Mouse (Mus musculus): ENCODE data around the gene Prdm13.

DNA sequence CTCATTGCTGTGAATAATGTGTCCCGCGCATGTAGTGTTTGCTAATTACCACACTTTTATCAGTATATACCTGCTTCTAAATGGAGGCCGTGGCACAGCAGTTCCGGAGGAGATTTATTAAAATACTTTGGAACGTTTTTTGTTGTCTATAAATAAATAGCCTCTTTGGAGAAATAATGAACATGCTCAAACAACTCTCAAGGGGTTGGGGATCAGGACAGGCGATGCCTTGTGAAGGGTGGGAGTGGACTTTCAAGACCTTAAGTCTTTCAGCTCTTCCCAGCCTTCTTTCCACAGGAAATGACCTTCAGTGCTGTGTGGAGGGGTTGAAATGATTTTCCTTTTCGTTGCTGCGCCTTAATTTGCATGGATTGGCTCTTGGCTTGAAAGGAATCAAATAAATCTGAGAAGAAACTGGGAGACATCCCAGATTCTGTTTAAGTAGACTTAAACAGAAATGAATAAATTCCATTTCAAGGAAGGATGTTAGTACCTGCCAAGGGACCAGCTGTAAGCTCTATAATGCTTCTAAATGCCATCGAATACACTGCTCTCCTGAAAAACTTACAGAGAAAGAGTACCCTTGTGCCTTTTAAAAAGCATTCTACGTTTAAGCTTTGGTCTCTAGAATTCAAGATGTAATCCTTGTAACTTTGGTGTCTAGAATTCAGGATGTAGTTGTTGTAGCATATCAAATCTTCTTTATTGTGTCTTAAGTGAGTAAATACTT, 3.2 kb downstream of the Prdm13 start:
- TF ChIP-seq CTCF (IDR thresholded peaks at IDR 0.05; ENCODE audit: low read depth) = no peak
- no peak for TF ChIP-seq EP300 (optimal IDR thresholded peaks at IDR 0.05)
